Mouse (Mus musculus) midbrain, embryonic 14.5 days (tissue): ENCODE measurements around the gene Tpm3-rs7. TPM values are rescaled to one million over a fixed set of nuclear protein-coding genes. Genes with fewer than 3 reads are reported as not detected.
"Not testable (repeated sequence)": the region's sequence is repeated elsewhere in the genome, so short reads cannot be mapped to it uniquely, and the experiment has no call there.

ENCODE experiments used
- ATAC-seq: fragments of 200-750 bp; cut with Nextera tagmentation; 2 replicates; pipeline ENCODE4 v1.8.0; 2017; ENCODE audit warnings: moderate number of reproducible peaks, moderate library complexity; ENCODE audit not compliant: low FRiP score, low TSS enrichment
- DNase-seq: peaks from one replicate; pipeline ENCODE4 v3.0.0-alpha.2; 2015
- H3K27ac ChIP-seq: fragments of 300-500 bp; sonication (generic); replicated peaks from 2 replicates; pipeline ENCODE4 v1.5.1; 2014; ENCODE audit warnings: mild to moderate bottlenecking, low read depth, low read length, moderate library complexity
- H3K27me3 ChIP-seq: fragments of 300-500 bp; sonication (generic); 2 replicates; pipeline ENCODE4 v1.6.1; 2014; ENCODE audit warnings: low read length, control low read depth, mixed read lengths; ENCODE audit not compliant: control insufficient read depth, insufficient read depth
- H3K36me3 ChIP-seq: fragments of 300-500 bp; sonication (generic); 2 replicates; pipeline ENCODE4 v1.6.1; 2014; ENCODE audit warnings: low read length, control low read depth; ENCODE audit not compliant: control insufficient read depth, insufficient read depth
- H3K4me1 ChIP-seq: fragments of 300-500 bp; sonication (generic); 2 replicates; pipeline ENCODE4 v1.6.1; 2014; ENCODE audit warnings: mild to moderate bottlenecking, antibody characterized with exemption, low read length, control low read depth; ENCODE audit not compliant: control insufficient read depth, insufficient read depth
- H3K4me2 ChIP-seq: fragments of 300-500 bp; sonication (generic); 2 replicates; pipeline ENCODE4 v1.6.1; 2014; ENCODE audit warnings: mild to moderate bottlenecking, low read length, moderate library complexity
- H3K4me3 ChIP-seq: fragments of 300-500 bp; sonication (generic); replicated peaks from 2 replicates; pipeline ENCODE4 v1.5.1; 2014; ENCODE audit warnings: low read depth, low read length
- H3K9ac ChIP-seq: fragments of 300-500 bp; sonication (generic); replicated peaks from 2 replicates; pipeline ENCODE4 v1.6.1; 2014; ENCODE audit warnings: mild to moderate bottlenecking, low read length, moderate library complexity
- H3K9me3 ChIP-seq: fragments of 300-500 bp; sonication (generic); 2 replicates; pipeline ENCODE4 v1.6.1; 2016; ENCODE audit warnings: low read length, control low read depth, mixed read lengths; ENCODE audit not compliant: control insufficient read depth
- whole genome bisulfite sequencing: fragments of 180-500 bp; shearing (Covaris S2); extraction: QIAGEN DNeasy Blood & Tissue Kit; methylation state at CpG from one replicate; pipeline ENCODE4 v1.1.7; 2014; 5-methylcytosine and 5-hydroxymethylcytosine counted together
- polyA plus RNA-seq: library from polyadenylated mRNA; unstranded; fragments of >200 nt; fragmentation: Nextera tagmentation; extraction: Ambion mirVana; gene quantifications from 2 replicates; pipeline ENCODE4 v1.2.1, GENCODE M21; 2014

Gene Tpm3-rs7
- polyA plus RNA-seq, result 5.7 TPM in 2 replicates

GRCm38 (mm10) chr14:113314499-113314898, at the start of gene Tpm3-rs7:
Gene Tpm3-rs7 (plus strand): TSS chr14:113314608.
- not testable (repeated sequence) for H3K36me3 ChIP-seq, H3K9me3 ChIP-seq, H3K27ac ChIP-seq, H3K4me2 ChIP-seq, H3K4me1 ChIP-seq, DNase-seq, H3K27me3 ChIP-seq, ATAC-seq, H3K4me3 ChIP-seq, H3K9ac ChIP-seq
- 94% methylated on average over 16 of the region's 16 CpGs for WGBS

DNA sequence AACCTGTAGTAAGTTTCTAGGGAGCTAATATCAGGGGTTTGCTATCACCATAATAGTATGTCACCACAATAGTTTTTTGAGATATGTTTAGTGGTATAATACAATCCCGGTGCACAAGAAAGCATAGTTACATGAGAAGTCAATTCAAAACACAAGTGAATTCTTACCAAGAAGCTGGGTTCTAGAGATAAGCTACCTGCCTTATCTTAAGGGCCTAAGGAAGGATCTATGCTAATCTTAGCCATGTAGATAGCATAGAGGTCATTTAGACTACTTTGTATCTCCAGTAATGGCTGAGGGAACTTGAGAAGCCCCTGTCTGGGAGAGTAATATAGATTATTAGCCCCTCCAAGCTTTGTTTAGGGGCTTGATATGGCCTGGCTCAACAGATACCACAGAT, 2.6 kb downstream of the Tpm3-rs7 start:
- 92% methylated on average over 1 of the region's 1 CpGs for WGBS
- Histone ChIP-seq H3K27me3 (no peaks in the 10 kb centered on the region), H3K4me2 (no peak overlapping the region), H3K4me3 (no peak overlapping the region), H3K27ac (no peak overlapping the region), H3K36me3 (no peaks in the 10 kb centered on the region), H3K4me1 (no peaks in the 10 kb centered on the region), H3K9ac (no peak overlapping the region), H3K9me3 (no peaks in the 10 kb centered on the region)
- DNase-seq (no peak), ATAC-seq (no peak)

DNA sequence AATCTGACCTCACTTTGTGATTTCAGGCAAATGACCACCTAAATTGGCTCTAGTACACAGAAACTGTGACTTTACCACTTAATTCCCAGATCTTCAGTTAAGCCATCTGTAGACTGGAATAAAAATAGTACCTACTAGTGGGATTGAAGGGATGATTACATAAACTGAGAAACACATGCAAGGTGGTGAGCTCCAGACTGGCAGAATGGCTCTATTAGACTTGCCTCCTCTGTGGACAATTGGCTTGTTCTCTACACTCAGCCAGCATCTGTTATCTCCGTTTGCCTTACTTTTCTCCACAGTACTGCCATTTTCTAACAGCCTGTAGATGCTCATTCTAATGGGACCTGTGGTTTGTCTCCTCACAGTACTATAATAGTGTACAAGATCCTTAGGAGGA, 49.0 kb downstream of the Tpm3-rs7 start:
- WGBS, result 67% methylated on average over 1 of the region's 1 CpGs
- no peak overlapping the region for H3K9ac ChIP-seq
- no peaks in the 10 kb centered on the region for H3K27me3 ChIP-seq
- no peak for DNase-seq
- H3K9me3 ChIP-seq, result 0 out of 2 replicates have a peak, but pooled peaks cover 3% of the 10 kb centered on the region
- H3K36me3 ChIP-seq, result no peaks in the 10 kb centered on the region
- no peak for ATAC-seq
- no peak overlapping the region for H3K4me2 ChIP-seq
- H3K4me3 ChIP-seq, result no peak overlapping the region
- H3K27ac ChIP-seq, result no peak overlapping the region
- no peaks in the 10 kb centered on the region for H3K4me1 ChIP-seq
